Mouse (Mus musculus) kidney, postnatal 14 days (tissue): Measurements from ENCODE around the gene Mgme1.

Experiments
- DNase-seq: peaks from one replicate; pipeline ENCODE4 v3.0.0; 2022; ENCODE audit warnings: mixed read lengths

Mgme1 gene

GRCm38 (mm10) chr2:144270507-144271420, at the start of gene Mgme1, which contains the start of gene Snx5:
Gene Mgme1 (plus strand): TSS chr2:144270663.
Gene Snx5 (minus strand): TSS chr2:144270906.
- peak; percentile 95 for DNase-seq

GRCm38 (mm10) chr2:144224351-144224750, 46.1 kb upstream of the Mgme1 start:
- no peak for DNase-seq

GRCm38 (mm10) chr2:144226906-144227586, 43.4 kb upstream of the Mgme1 start:
- DNase-seq, result no peak

GRCm38 (mm10) chr2:144228521-144229346, 41.7 kb upstream of the Mgme1 start:
- no peak for DNase-seq

- DNase-seq, result no peak
These were observed 40.8 kb upstream of the Mgme1 start for GRCm38 (mm10) chr2:144229647-144230046.

- DNase-seq, result peak; percentile 45
These were observed 40.0 kb upstream of the Mgme1 start for GRCm38 (mm10) chr2:144230498-144230897.

GRCm38 (mm10) chr2:144231115-144231514, 39.3 kb upstream of the Mgme1 start:
- DNase-seq, result no peak

- no peak for DNase-seq
These were observed 36.9 kb upstream of the Mgme1 start for GRCm38 (mm10) chr2:144233534-144233933.

- DNase-seq, result no peak
These were observed 34.7 kb upstream of the Mgme1 start for GRCm38 (mm10) chr2:144235776-144236175.

GRCm38 (mm10) chr2:144236791-144237584, 33.5 kb upstream of the Mgme1 start:
- no peak for DNase-seq

GRCm38 (mm10) chr2:144238341-144238740, 32.1 kb upstream of the Mgme1 start:
- peak; percentile 27 for DNase-seq

- DNase-seq, result no peak
These were observed 31.1 kb upstream of the Mgme1 start for GRCm38 (mm10) chr2:144239318-144239717.

- no peak for DNase-seq
These were observed 30.2 kb upstream of the Mgme1 start for GRCm38 (mm10) chr2:144240095-144240899.

GRCm38 (mm10) chr2:144245464-144245863, 25.0 kb upstream of the Mgme1 start:
- DNase-seq, result no peak

GRCm38 (mm10) chr2:144246270-144246669, 24.2 kb upstream of the Mgme1 start:
- no peak for DNase-seq

GRCm38 (mm10) chr2:144247337-144247978, 23.0 kb upstream of the Mgme1 start:
- DNase-seq, result no peak

GRCm38 (mm10) chr2:144248613-144249376, 21.7 kb upstream of the Mgme1 start:
- DNase-seq, result no peak

GRCm38 (mm10) chr2:144250111-144250510, 20.4 kb upstream of the Mgme1 start:
- no peak for DNase-seq

- DNase-seq, result no peak
These were observed 7.6 kb upstream of the Mgme1 start for GRCm38 (mm10) chr2:144262837-144263236.
